Mouse (Mus musculus): ENCODE results near the gene Tlr4. TPM values are rescaled to one million over a fixed set of nuclear protein-coding genes. Genes with fewer than 3 reads are reported as not detected.

Tlr4 gene
- polyA plus RNA-seq, 1 experiment from 2014 or later = 3.6 TPM

GRCm38 (mm10) chr4:66938489-66939061, 111.2 kb downstream of the Tlr4 start:
- WGBS = 65% methylated on average over 4 of the region's 4 CpGs
- Histone ChIP-seq H3K4me2 (ENCODE audit: low read length) (no peak overlapping the region), H3K36me3 (ENCODE audit: control insufficient read depth, insufficient read depth, low read length) (no peaks in the 10 kb centered on the region), H3K27ac (replicated peaks in 1 of 2; ENCODE audit: control insufficient read depth in 1 of 2, insufficient read depth in 1 of 2, low read depth in 2 of 2, low read length in 2 of 2) (no peak overlapping the region), H3K9ac (ENCODE audit: low read length) (no peak overlapping the region), H3K9me3 (ENCODE audit: control insufficient read depth, low read length) (no peaks in the 10 kb centered on the region), H3K4me1 (ENCODE audit: control insufficient read depth in 2 of 2, insufficient read depth in 2 of 2, low read length in 2 of 2) (no peaks in the 10 kb centered on the region), H3K4me3 (ENCODE audit: control insufficient read depth in 1 of 2, insufficient read depth in 1 of 2, low read depth in 1 of 2, low read length in 2 of 2) (no peak overlapping the region), H3K27me3 (ENCODE audit: control insufficient read depth, insufficient read depth, low read length) (no peaks in the 10 kb centered on the region)
- no peak for ATAC-seq (ENCODE audit: insufficient number of reproducible peaks, insufficient read depth, low FRiP score, low read depth)

- Histone ChIP-seq H3K4me1 (ENCODE audit: control insufficient read depth in 2 of 2, insufficient read depth in 2 of 2, low read length in 2 of 2) (no peaks in the 10 kb centered on the region), H3K4me3 (ENCODE audit: control insufficient read depth in 1 of 2, insufficient read depth in 1 of 2, low read depth in 1 of 2, low read length in 2 of 2) (no peak overlapping the region), H3K36me3 (ENCODE audit: control insufficient read depth, insufficient read depth, low read length) (no peaks in the 10 kb centered on the region), H3K4me2 (ENCODE audit: low read length) (no peak overlapping the region), H3K27ac (replicated peaks in 1 of 2; ENCODE audit: control insufficient read depth in 1 of 2, insufficient read depth in 1 of 2, low read depth in 2 of 2, low read length in 2 of 2) (no peak overlapping the region), H3K9ac (ENCODE audit: low read length) (no peak overlapping the region), H3K27me3 (ENCODE audit: control insufficient read depth, insufficient read depth, low read length) (no peaks in the 10 kb centered on the region), H3K9me3 (ENCODE audit: control insufficient read depth, low read length) (no peaks in the 10 kb centered on the region)
- 68% methylated on average over 1 of the region's 1 CpGs for WGBS
- no peak for ATAC-seq (ENCODE audit: insufficient number of reproducible peaks, insufficient read depth, low FRiP score, low read depth)
Observed at GRCm38 (mm10) chr4:66941894-66942293, 114.5 kb downstream of the Tlr4 start.

GRCm38 (mm10) chr4:66943699-66944098, 116.3 kb downstream of the Tlr4 start:
- Histone ChIP-seq H3K4me2 (ENCODE audit: low read length) (no peak overlapping the region), H3K4me3 (ENCODE audit: control insufficient read depth in 1 of 2, insufficient read depth in 1 of 2, low read depth in 1 of 2, low read length in 2 of 2) (no peak overlapping the region), H3K36me3 (ENCODE audit: control insufficient read depth, insufficient read depth, low read length) (no peaks in the 10 kb centered on the region), H3K9ac (ENCODE audit: low read length) (no peak overlapping the region), H3K9me3 (ENCODE audit: control insufficient read depth, low read length) (no peaks in the 10 kb centered on the region), H3K4me1 (ENCODE audit: control insufficient read depth in 2 of 2, insufficient read depth in 2 of 2, low read length in 2 of 2) (no peaks in the 10 kb centered on the region), H3K27me3 (ENCODE audit: control insufficient read depth, insufficient read depth, low read length) (no peaks in the 10 kb centered on the region), H3K27ac (replicated peaks in 1 of 2; ENCODE audit: control insufficient read depth in 1 of 2, insufficient read depth in 1 of 2, low read depth in 2 of 2, low read length in 2 of 2) (no peak overlapping the region)
- ATAC-seq (ENCODE audit: insufficient number of reproducible peaks, insufficient read depth, low FRiP score, low read depth) = no peak

- Histone ChIP-seq H3K4me2 (ENCODE audit: low read length) (no peak overlapping the region), H3K9ac (ENCODE audit: low read length) (no peak overlapping the region), H3K27me3 (ENCODE audit: control insufficient read depth, insufficient read depth, low read length) (no peaks in the 10 kb centered on the region), H3K4me1 (ENCODE audit: control insufficient read depth in 2 of 2, insufficient read depth in 2 of 2, low read length in 2 of 2) (no peaks in the 10 kb centered on the region), H3K4me3 (ENCODE audit: control insufficient read depth in 1 of 2, insufficient read depth in 1 of 2, low read depth in 1 of 2, low read length in 2 of 2) (no peak overlapping the region), H3K36me3 (ENCODE audit: control insufficient read depth, insufficient read depth, low read length) (no peaks in the 10 kb centered on the region), H3K9me3 (ENCODE audit: control insufficient read depth, low read length) (no peaks in the 10 kb centered on the region), H3K27ac (replicated peaks in 1 of 2; ENCODE audit: control insufficient read depth in 1 of 2, insufficient read depth in 1 of 2, low read depth in 2 of 2, low read length in 2 of 2) (no peak overlapping the region)
- no peak for ATAC-seq (ENCODE audit: insufficient number of reproducible peaks, insufficient read depth, low FRiP score, low read depth)
- WGBS = 39% methylated on average over 1 of the region's 1 CpGs
Observed at GRCm38 (mm10) chr4:66947657-66948056, 120.3 kb downstream of the Tlr4 start.

- Histone ChIP-seq H3K4me1 (ENCODE audit: control insufficient read depth in 2 of 2, insufficient read depth in 2 of 2, low read length in 2 of 2) (peaks cover 0 to 8% of the 10 kb centered on the region in 2 experiments; a peak in 2 of 4 replicates), H3K4me3 (ENCODE audit: control insufficient read depth in 1 of 2, insufficient read depth in 1 of 2, low read depth in 1 of 2, low read length in 2 of 2) (no peak overlapping the region), H3K9ac (ENCODE audit: low read length) (no peak overlapping the region), H3K27ac (replicated peaks in 1 of 2; ENCODE audit: control insufficient read depth in 1 of 2, insufficient read depth in 1 of 2, low read depth in 2 of 2, low read length in 2 of 2) (no peak overlapping the region), H3K36me3 (ENCODE audit: control insufficient read depth, insufficient read depth, low read length) (no peaks in the 10 kb centered on the region), H3K9me3 (ENCODE audit: control insufficient read depth, low read length) (no peaks in the 10 kb centered on the region), H3K27me3 (ENCODE audit: control insufficient read depth, insufficient read depth, low read length) (no peaks in the 10 kb centered on the region), H3K4me2 (ENCODE audit: low read length) (no peak overlapping the region)
- ATAC-seq (ENCODE audit: insufficient number of reproducible peaks, insufficient read depth, low FRiP score, low read depth) = no peak
- 55% methylated on average over 3 of the region's 3 CpGs for WGBS
Observed at GRCm38 (mm10) chr4:66974918-66975317, 147.5 kb downstream of the Tlr4 start.

Data from heart, embryonic 14.5 days (tissue).